Mouse (Mus musculus): ENCODE measurements around the gene Prps2. TPM values are rescaled to one million over a fixed set of nuclear protein-coding genes. Genes with fewer than 3 reads are reported as not detected.
A peak's percentile ranks its signal among the peaks of the same experiment; 100 is the strongest.

Prps2 gene
- total and polyA plus RNA-seq, 3 experiments, result 43.9 to 74.3 (median 73.1) TPM

DNA sequence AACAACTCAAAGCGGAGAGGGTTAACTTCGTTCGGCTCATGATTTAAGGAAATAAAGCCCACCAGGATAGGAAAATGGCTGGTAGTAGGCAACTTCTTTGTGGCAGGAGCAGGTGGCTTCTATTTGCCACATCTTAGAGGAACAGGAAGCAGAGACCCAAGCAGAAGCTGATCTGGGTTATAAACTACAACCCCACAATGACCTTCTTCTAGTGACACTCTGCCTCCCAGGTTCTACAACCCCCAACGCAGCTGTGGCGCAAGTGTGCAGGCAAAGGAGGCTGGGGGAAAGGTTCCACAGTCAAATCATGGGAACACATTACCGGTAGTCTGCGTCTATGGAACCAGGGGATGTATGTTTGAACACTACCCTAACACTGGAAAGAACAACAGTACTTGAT lies 22.8 kb downstream of the Prps2 start:
- H3K79me2 ChIP-seq (replicated peaks; ENCODE audit: control insufficient read depth, extremely low read depth, insufficient read depth, poor library complexity, severe bottlenecking), result no peaks in the 10 kb centered on the region
- H3K27me3 ChIP-seq (replicated peaks), result no peaks in the 10 kb centered on the region
- H3K4me3 ChIP-seq (replicated peaks in 1 of 3; ENCODE audit: low read depth in 2 of 3, low read length in 2 of 3, poor library complexity in 1 of 3), result no peak overlapping the region
- peaks cover 5 to 39% of the 10 kb centered on the region in 2 experiments; a peak in 2 of 4 replicates for H3K4me1 ChIP-seq (ENCODE audit: control insufficient read depth in 1 of 2, insufficient read depth in 2 of 2)
- peak; percentile 39 for DNase-seq (ENCODE audit: extremely low read depth)
- in situ Hi-C loops (cut with MboI; ENCODE audit: low pct_ligation_motif_present, low pct_unique_long_range_greater_than_20kb, low sequenced_read_pairs), result no loop called here
- no peaks in the 10 kb centered on the region for H3K9me3 ChIP-seq (replicated peaks; ENCODE audit: low read length)
- dilution Hi-C loops (cut with MboI; ENCODE audit: extremely low pct_ligation_motif_present, extremely low pct_unique_long_range_greater_than_20kb, low sequenced_read_pairs), result no loop called here
- no peak overlapping the region for H3K27ac ChIP-seq (ENCODE audit: insufficient read depth, low read depth)
- H3K9ac ChIP-seq (ENCODE audit: insufficient read depth, low read depth), result no peak overlapping the region
- peaks cover 20 to 42% of the 10 kb centered on the region in 2 experiments for H3K36me3 ChIP-seq (replicated peaks in 1 of 2; ENCODE audit: control insufficient read depth in 1 of 2, insufficient read depth in 1 of 2, low read length in 1 of 2)
- TF ChIP-seq EP300 (IDR thresholded peaks at IDR 0.05; ENCODE audit: low read length), result no peak
- no peak for TF ChIP-seq USF2 (conservative IDR thresholded peaks at IDR 0.05; ENCODE audit: low read depth, low read length)
- TF ChIP-seq MXI1 (IDR thresholded peaks at IDR 0.05; ENCODE audit: low read depth, low read length), result no peak
- TF ChIP-seq ZNF384 (IDR thresholded peaks at IDR 0.05; ENCODE audit: low read depth, low read length), result no peak
- no peak for TF ChIP-seq JUN (IDR thresholded peaks at IDR 0.05; ENCODE audit: insufficient read depth, low read depth, low read length)
- no peak for TF ChIP-seq MAZ (IDR thresholded peaks at IDR 0.05; ENCODE audit: low read depth, low read length)
- TF ChIP-seq NELFE (IDR thresholded peaks at IDR 0.05; ENCODE audit: low read depth, low read length), result no peak
- TF ChIP-seq TBP (conservative IDR thresholded peaks at IDR 0.05; ENCODE audit: low read depth, low read length), result no peak
- no peak for TF ChIP-seq HCFC1 (IDR thresholded peaks at IDR 0.05; ENCODE audit: low read depth, low read length)
- TF ChIP-seq RCOR1 (conservative IDR thresholded peaks at IDR 0.05; ENCODE audit: low read depth, low read length), result no peak
- H3K4me2 ChIP-seq (ENCODE audit: insufficient read depth, low read depth, poor library complexity, severe bottlenecking), result no peak overlapping the region

- H3K27ac ChIP-seq (ENCODE audit: insufficient read depth, low read depth), result no peak overlapping the region
- TF ChIP-seq CTCF (conservative IDR thresholded peaks at IDR 0.05 in 1 of 2, IDR thresholded peaks at IDR 0.05 in 1 of 2; ENCODE audit: low read depth in 2 of 2, low read length in 2 of 2), result peak in 1 of 2 experiments; percentile 75; a peak in 2 of 4 replicates
- TF ChIP-seq MXI1 (IDR thresholded peaks at IDR 0.05; ENCODE audit: low read depth, low read length), result no peak
- TF ChIP-seq RAD21 (IDR thresholded peaks at IDR 0.05; ENCODE audit: low read depth, low read length), result peak; percentile 80
- peak; percentile 77 for TF ChIP-seq SMC3 (IDR thresholded peaks at IDR 0.05; ENCODE audit: low read depth, low read length)
- no peaks in the 10 kb centered on the region for H3K9me3 ChIP-seq (replicated peaks; ENCODE audit: low read length)
- H3K79me2 ChIP-seq (replicated peaks; ENCODE audit: control insufficient read depth, extremely low read depth, insufficient read depth, poor library complexity, severe bottlenecking), result no peaks in the 10 kb centered on the region
- no peak overlapping the region for H3K9ac ChIP-seq (ENCODE audit: insufficient read depth, low read depth)
- in situ Hi-C loops (cut with MboI; ENCODE audit: low pct_ligation_motif_present, low pct_unique_long_range_greater_than_20kb, low sequenced_read_pairs) (no loop called here), dilution Hi-C loops (cut with MboI; ENCODE audit: extremely low pct_ligation_motif_present, extremely low pct_unique_long_range_greater_than_20kb, low sequenced_read_pairs) (no loop called here)
- H3K36me3 ChIP-seq (replicated peaks in 1 of 2; ENCODE audit: control insufficient read depth in 1 of 2, insufficient read depth in 1 of 2, low read length in 1 of 2), result peaks cover 9 to 23% of the 10 kb centered on the region in 2 experiments
- H3K4me3 ChIP-seq (replicated peaks in 1 of 3; ENCODE audit: low read depth in 2 of 3, low read length in 2 of 3, poor library complexity in 1 of 3), result no peak overlapping the region
- H3K27me3 ChIP-seq (replicated peaks), result no peaks in the 10 kb centered on the region
- no peak overlapping the region for H3K4me2 ChIP-seq (ENCODE audit: insufficient read depth, low read depth, poor library complexity, severe bottlenecking)
- peaks cover 7 to 44% of the 10 kb centered on the region in 2 experiments; a peak in 3 of 4 replicates for H3K4me1 ChIP-seq (ENCODE audit: control insufficient read depth in 1 of 2, insufficient read depth in 2 of 2)
- peak; percentile 52 for DNase-seq (ENCODE audit: extremely low read depth)
Observed at GRCm38 (mm10) chrX:167357415-167357814, 25.1 kb downstream of the Prps2 start.

- Histone ChIP-seq H3K9ac (ENCODE audit: insufficient read depth, low read depth) (no peak overlapping the region), H3K27me3 (replicated peaks) (no peaks in the 10 kb centered on the region), H3K4me1 (ENCODE audit: control insufficient read depth in 1 of 2, insufficient read depth in 2 of 2) (peaks cover 7 to 35% of the 10 kb centered on the region in 2 experiments; a peak in 3 of 4 replicates), H3K79me2 (replicated peaks; ENCODE audit: control insufficient read depth, extremely low read depth, insufficient read depth, poor library complexity, severe bottlenecking) (no peaks in the 10 kb centered on the region), H3K27ac (ENCODE audit: insufficient read depth, low read depth) (no peak overlapping the region), H3K4me3 (replicated peaks in 1 of 3; ENCODE audit: low read depth in 2 of 3, low read length in 2 of 3, poor library complexity in 1 of 3) (no peak overlapping the region), H3K4me2 (ENCODE audit: insufficient read depth, low read depth, poor library complexity, severe bottlenecking) (no peak overlapping the region), H3K9me3 (replicated peaks; ENCODE audit: low read length) (no peaks in the 10 kb centered on the region), H3K36me3 (replicated peaks in 1 of 2; ENCODE audit: control insufficient read depth in 1 of 2, insufficient read depth in 1 of 2, low read length in 1 of 2) (peaks cover 0 to 20% of the 10 kb centered on the region in 2 experiments)
- peak; percentile 47 for DNase-seq (ENCODE audit: extremely low read depth)
- TF ChIP-seq ZKSCAN1 (IDR thresholded peaks at IDR 0.05; ENCODE audit: borderline replicate concordance, low read depth, low read length) (no peak), TCF12 (IDR thresholded peaks at IDR 0.05; ENCODE audit: low read depth, low read length) (no peak), MXI1 (IDR thresholded peaks at IDR 0.05; ENCODE audit: low read depth, low read length) (no peak), RAD21 (IDR thresholded peaks at IDR 0.05; ENCODE audit: low read depth, low read length) (no peak), IRF4 (IDR thresholded peaks at IDR 0.05; ENCODE audit: low read depth, low read length) (peak; percentile 48), TBP (conservative IDR thresholded peaks at IDR 0.05; ENCODE audit: low read depth, low read length) (no peak)
- in situ Hi-C loops (cut with MboI; ENCODE audit: low pct_ligation_motif_present, low pct_unique_long_range_greater_than_20kb, low sequenced_read_pairs), result no loop called here
- dilution Hi-C loops (cut with MboI; ENCODE audit: extremely low pct_ligation_motif_present, extremely low pct_unique_long_range_greater_than_20kb, low sequenced_read_pairs), result no loop called here
Observed at GRCm38 (mm10) chrX:167355965-167356364, 26.6 kb downstream of the Prps2 start.

Data from CH12.LX (cell line).